Mouse (Mus musculus): ENCODE measurements at regions not wholly inside any gene's neighbourhood (a gene's known extent, or its start where the extent isn't known, plus 50 kb on each side); places are given as distances from the start of the nearest gene placed in this dataset.

DNA sequence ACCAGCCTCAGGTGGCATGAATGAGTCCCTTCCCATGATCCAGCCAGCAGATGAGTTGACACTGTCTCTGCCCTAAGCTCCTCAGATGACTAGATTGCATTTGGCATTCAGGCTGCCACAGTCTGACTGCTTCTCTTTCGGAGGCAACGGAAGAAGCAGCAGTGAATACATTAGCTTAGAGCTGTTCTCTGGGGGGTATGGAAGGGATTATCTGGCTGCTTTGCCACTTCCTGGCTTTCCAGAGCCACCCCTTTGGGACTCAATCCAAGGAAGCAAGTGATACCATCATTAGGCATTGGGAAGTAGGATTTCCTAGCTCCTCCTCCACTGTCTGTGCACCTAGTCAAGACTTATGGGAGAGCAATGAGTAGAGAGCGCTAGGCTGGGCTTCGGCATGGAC, 421.5 kb downstream of the Rps24 start:
- Histone ChIP-seq H3K4me3 (replicated peaks; ENCODE audit: low read depth, low read length) (no peak overlapping the region), H3K27ac (no peak overlapping the region), H3K4me2 (ENCODE audit: low read length) (no peak overlapping the region), H3K4me1 (replicated peaks; ENCODE audit: insufficient read depth, low read length) (no peaks in the 10 kb centered on the region), H3K9me3 (replicated peaks; ENCODE audit: low read length) (no peaks in the 10 kb centered on the region), H3K36me3 (ENCODE audit: insufficient read depth, low read length) (no peaks in the 10 kb centered on the region), H3K9ac (ENCODE audit: low read depth, low read length) (no peak overlapping the region), H3K27me3 (ENCODE audit: insufficient read depth, low read length) (no peaks in the 10 kb centered on the region)
- TF ChIP-seq CTCF (IDR thresholded peaks at IDR 0.05; ENCODE audit: low read depth): no peak
- DNase-seq (ENCODE audit: low spot score) (no peak), ATAC-seq (replicated peaks; ENCODE audit: low FRiP score, low read depth) (no peak)
- WGBS: 88% methylated on average over 4 of the region's 4 CpGs

- Histone ChIP-seq H3K4me3 (replicated peaks; ENCODE audit: low read depth, low read length) (no peak overlapping the region), H3K9me3 (replicated peaks; ENCODE audit: low read length) (no peaks in the 10 kb centered on the region), H3K9ac (ENCODE audit: low read depth, low read length) (no peak overlapping the region), H3K4me1 (replicated peaks; ENCODE audit: insufficient read depth, low read length) (no peaks in the 10 kb centered on the region), H3K36me3 (ENCODE audit: insufficient read depth, low read length) (no peaks in the 10 kb centered on the region), H3K4me2 (ENCODE audit: low read length) (no peak overlapping the region), H3K27me3 (ENCODE audit: insufficient read depth, low read length) (no peaks in the 10 kb centered on the region), H3K27ac (no peak overlapping the region)
- WGBS: 64% methylated on average over 6 of the region's 6 CpGs
- TF ChIP-seq CTCF (IDR thresholded peaks at IDR 0.05; ENCODE audit: low read depth): no peak
- ATAC-seq (replicated peaks; ENCODE audit: low FRiP score, low read depth): no peak
- peak; percentile 18 for DNase-seq (ENCODE audit: low spot score)
These were observed 424.7 kb downstream of the Rps24 start for GRCm38 (mm10) chr14:24911621-24912020.

DNA sequence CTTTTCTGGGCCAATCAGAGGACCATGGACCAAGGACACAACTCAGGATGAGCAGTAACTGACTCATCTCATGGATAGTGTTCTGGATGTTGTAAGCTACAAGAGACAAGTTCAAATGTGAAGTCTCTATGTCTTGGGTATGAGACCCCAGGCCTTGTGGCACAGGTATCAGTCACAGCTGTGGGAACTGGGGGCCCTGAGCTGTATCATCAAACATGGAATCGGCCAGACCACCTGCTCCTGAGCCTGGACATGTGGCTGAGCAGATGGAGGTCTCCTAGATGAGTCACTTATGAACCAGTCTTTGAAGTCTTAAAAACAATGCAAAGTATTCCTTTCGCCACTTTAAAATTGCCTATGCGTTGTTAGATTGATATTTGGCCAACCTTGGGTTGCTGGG, 432.1 kb downstream of the Rps24 start:
- Histone ChIP-seq H3K9ac (ENCODE audit: low read depth, low read length) (no peak overlapping the region), H3K36me3 (ENCODE audit: insufficient read depth, low read length) (no peaks in the 10 kb centered on the region), H3K27ac (no peak overlapping the region), H3K4me1 (replicated peaks; ENCODE audit: insufficient read depth, low read length) (no peaks in the 10 kb centered on the region), H3K4me2 (ENCODE audit: low read length) (no peak overlapping the region), H3K4me3 (replicated peaks; ENCODE audit: low read depth, low read length) (no peak overlapping the region), H3K27me3 (ENCODE audit: insufficient read depth, low read length) (no peaks in the 10 kb centered on the region), H3K9me3 (replicated peaks; ENCODE audit: low read length) (no peaks in the 10 kb centered on the region)
- DNase-seq (ENCODE audit: low spot score) (no peak), ATAC-seq (replicated peaks; ENCODE audit: low FRiP score, low read depth) (no peak)
- WGBS: 89% methylated on average over 3 of the region's 3 CpGs
- no peak for TF ChIP-seq CTCF (IDR thresholded peaks at IDR 0.05; ENCODE audit: low read depth)

DNA sequence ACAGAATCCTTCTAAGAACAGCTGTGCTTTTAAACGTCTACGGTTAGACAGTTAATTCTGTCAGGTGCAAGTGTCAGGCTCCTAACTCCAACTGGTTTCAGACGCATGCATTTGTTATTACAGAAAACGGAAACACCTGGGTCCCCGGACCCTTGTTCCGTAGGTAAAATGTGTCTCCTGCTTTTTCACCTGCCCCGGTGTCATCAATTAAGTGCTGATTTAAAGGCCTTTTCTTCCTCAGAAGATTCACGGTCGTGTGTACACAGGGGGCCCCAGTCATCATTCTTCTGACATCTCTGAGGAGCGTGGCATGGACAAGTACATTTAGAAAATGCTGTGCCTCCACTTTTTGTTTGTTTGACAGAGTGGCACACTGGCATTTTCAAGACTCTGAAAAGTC, 435.1 kb downstream of the Rps24 start:
- Histone ChIP-seq H3K4me3 (replicated peaks; ENCODE audit: low read depth, low read length) (no peak overlapping the region), H3K4me1 (replicated peaks; ENCODE audit: insufficient read depth, low read length) (no peaks in the 10 kb centered on the region), H3K9me3 (replicated peaks; ENCODE audit: low read length) (no peaks in the 10 kb centered on the region), H3K27ac (no peak overlapping the region), H3K4me2 (ENCODE audit: low read length) (no peak overlapping the region), H3K27me3 (ENCODE audit: insufficient read depth, low read length) (no peaks in the 10 kb centered on the region), H3K36me3 (ENCODE audit: insufficient read depth, low read length) (no peaks in the 10 kb centered on the region), H3K9ac (ENCODE audit: low read depth, low read length) (no peak overlapping the region)
- DNase-seq (ENCODE audit: low spot score) (no peak), ATAC-seq (replicated peaks; ENCODE audit: low FRiP score, low read depth) (no peak)
- 28% methylated on average over 10 of the region's 10 CpGs for WGBS
- no peak for TF ChIP-seq CTCF (IDR thresholded peaks at IDR 0.05; ENCODE audit: low read depth)

DNA sequence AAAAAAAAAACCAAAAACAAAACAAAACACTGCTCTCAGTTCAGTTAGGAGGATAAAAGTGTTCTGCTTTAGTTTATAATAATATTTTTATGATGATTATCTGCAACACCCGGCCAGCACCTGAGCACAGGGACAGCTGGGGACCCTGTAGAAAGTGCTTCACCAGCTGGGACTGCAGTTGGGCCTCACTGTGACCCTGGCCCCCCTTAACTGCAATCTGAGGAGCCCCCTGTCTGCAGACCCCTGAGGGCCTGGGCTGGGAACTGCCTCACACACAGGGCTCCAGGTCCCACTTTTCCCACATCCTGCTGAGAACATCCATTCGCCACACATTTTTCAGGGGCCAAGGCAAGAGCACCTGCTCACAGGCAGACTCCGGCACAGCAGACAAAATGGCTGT, 437.6 kb downstream of the Rps24 start:
- Histone ChIP-seq H3K9me3 (replicated peaks; ENCODE audit: low read length) (no peaks in the 10 kb centered on the region), H3K9ac (ENCODE audit: low read depth, low read length) (no peak overlapping the region), H3K27me3 (ENCODE audit: insufficient read depth, low read length) (no peaks in the 10 kb centered on the region), H3K4me1 (replicated peaks; ENCODE audit: insufficient read depth, low read length) (no peaks in the 10 kb centered on the region), H3K4me3 (replicated peaks; ENCODE audit: low read depth, low read length) (no peak overlapping the region), H3K36me3 (ENCODE audit: insufficient read depth, low read length) (no peaks in the 10 kb centered on the region), H3K27ac (no peak overlapping the region), H3K4me2 (ENCODE audit: low read length) (no peak overlapping the region)
- no peak for ATAC-seq (replicated peaks; ENCODE audit: low FRiP score, low read depth)
- no peak for TF ChIP-seq CTCF (IDR thresholded peaks at IDR 0.05; ENCODE audit: low read depth)
- 78% methylated on average over 3 of the region's 3 CpGs for WGBS
- DNase-seq (ENCODE audit: low spot score): no peak

GRCm38 (mm10) chr14:24926086-24927048, 439.4 kb downstream of the Rps24 start:
- no peak overlapping the region for H3K27ac ChIP-seq
- DNase-seq (ENCODE audit: low spot score): no peak

More at GRCm38 (mm10) chr14:24926086-24927048, 439.4 kb downstream of the Rps24 start:
- Histone ChIP-seq H3K4me3 (replicated peaks; ENCODE audit: low read depth, low read length) (no peak overlapping the region), H3K9me3 (replicated peaks; ENCODE audit: low read length) (no peaks in the 10 kb centered on the region), H3K27me3 (ENCODE audit: insufficient read depth, low read length) (no peaks in the 10 kb centered on the region), H3K36me3 (ENCODE audit: insufficient read depth, low read length) (no peaks in the 10 kb centered on the region), H3K9ac (ENCODE audit: low read depth, low read length) (no peak overlapping the region), H3K4me1 (replicated peaks; ENCODE audit: insufficient read depth, low read length) (no peaks in the 10 kb centered on the region), H3K4me2 (ENCODE audit: low read length) (no peak overlapping the region)
- no peak for TF ChIP-seq CTCF (IDR thresholded peaks at IDR 0.05; ENCODE audit: low read depth)
- ATAC-seq (replicated peaks; ENCODE audit: low FRiP score, low read depth): no peak
- WGBS: 43% methylated on average over 11 of the region's 11 CpGs
